Mouse (Mus musculus) frontal cortex, postnatal 10 days (tissue): Measurements from ENCODE around the gene Dvl2.
"Not testable (repeated sequence)": the region's sequence is repeated elsewhere in the genome, so short reads cannot be mapped to it uniquely, and the experiment has no call there.

Experiments
- DNase-seq, 2 experiments: peaks; one replicate each; pipeline ENCODE4 v3.0.0; 2022; ENCODE audit warnings: low spot score in 2 of 2, mixed read lengths in 1 of 2

Dvl2 gene

GRCm38 (mm10) chr11:70000396-70000898, at the start of gene Dvl2:
Gene Dvl2, plus strand, starts transcription at chr11:70000595.
- DNase-seq, result peak; percentile 88 to 89

GRCm38 (mm10) chr11:69950807-69951459, 49.5 kb upstream of the Dvl2 start:
- DNase-seq, result no peak

DNA sequence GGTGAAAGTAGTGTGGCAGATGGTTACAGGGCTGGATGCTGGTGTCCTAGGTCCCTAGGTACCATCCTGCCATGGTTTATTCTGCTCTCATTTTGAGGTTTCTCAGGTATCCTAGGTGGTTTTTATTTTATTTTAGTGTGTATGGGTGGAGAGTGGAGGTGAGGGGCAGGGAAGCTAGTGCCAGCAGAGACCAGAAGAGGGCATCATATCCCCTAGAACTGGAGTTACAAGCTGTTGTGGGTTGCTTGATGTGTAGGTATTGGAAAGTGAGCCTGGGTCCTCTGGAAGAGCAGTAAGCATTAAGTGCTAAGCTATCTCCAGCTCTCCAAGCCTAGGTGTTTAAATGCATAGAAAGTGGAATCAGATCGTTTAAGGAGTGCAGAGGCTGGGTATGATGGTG, 48.1 kb upstream of the Dvl2 start:
- no peak for DNase-seq

DNA sequence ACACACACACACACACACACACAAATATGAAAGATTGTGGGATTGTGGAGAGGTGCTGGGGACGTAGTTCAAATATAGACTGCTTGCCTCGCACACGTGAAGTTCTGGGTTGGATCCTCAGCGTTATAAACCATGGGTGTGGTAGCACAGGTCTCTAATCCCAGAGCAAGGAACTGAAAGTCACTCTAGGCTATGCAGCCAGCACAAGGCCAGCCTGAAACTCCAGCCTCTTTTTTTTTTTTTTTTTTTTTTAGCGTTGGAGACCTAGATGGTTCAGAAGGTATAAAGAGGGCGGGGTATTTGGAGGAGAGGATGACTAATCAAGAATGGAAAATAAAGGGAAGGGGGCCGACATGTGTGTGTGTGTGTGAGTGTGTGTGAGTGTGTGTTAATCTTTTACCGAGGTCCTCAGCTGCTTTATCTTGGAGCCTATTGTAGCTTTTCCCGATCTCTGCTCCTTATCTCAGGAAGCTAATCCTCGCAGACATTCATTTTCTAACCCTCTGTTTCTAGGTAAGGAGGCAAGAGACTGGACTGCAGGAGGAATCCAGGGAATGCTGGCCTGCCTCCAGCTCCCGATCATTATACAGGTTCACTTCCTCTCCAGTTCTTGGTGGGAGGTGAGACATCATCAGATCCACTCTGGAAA, 47.0 kb upstream of the Dvl2 start:
- DNase-seq, result no peak

GRCm38 (mm10) chr11:69955618-69956017, 44.8 kb upstream of the Dvl2 start:
- DNase-seq, result not testable (repeated sequence)

DNA sequence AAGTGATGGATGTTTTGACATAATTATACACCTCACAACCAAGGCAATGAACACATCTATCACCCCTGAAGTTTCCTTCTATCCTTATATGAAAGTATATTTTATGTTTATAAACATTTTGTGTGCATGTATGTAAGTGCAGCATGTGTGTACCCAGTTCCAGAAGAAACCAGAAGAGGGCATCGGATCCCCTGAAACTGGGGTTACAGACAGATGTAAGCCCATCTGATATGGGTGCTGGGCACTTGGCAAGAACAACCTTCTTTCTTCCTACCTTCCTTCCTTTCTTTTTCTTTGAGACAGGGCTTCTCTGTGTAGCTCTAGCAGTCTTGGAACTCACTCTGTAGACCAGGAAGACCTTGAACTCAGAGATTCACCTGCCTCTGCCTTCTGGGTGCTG, 44.2 kb upstream of the Dvl2 start:
- no peak for DNase-seq

DNA sequence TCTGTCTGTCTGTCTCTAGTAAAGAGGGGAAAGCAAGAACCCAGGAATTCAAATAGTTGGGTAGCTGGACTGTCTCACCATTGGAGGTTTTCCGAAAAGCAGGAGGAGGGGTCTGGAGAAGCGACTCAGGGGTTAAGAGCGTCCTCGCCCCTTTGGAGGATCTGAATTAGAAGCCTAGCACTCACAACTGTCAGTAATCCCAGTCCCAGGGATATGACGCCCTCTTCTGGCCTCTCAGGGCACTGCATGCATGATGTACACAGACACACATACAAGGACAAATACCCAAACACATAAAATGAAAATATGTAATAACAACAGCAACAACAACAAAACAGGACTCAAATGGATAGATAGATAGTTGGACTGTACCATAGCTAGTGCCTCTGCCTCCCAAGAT, 39.8 kb upstream of the Dvl2 start:
- DNase-seq, result no peak

DNA sequence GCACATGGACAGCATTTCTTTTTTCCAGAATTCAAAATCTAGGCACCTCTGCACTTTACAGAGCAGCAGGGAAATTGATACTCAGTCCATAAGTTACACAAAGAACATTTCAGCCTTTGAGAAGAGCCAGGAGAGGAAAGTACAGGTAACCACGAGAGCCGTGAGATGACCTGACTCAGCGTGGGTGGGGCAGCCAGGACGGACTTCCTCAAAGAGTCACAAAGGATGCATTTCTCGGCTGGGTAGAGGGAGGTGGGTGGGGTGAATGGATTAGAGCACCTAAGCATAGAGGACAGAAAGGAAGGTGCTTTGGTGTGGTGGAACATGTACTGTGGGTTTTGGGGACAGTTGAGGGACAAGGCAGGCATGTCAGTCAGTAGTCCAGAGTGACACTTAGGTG, 38.6 kb upstream of the Dvl2 start:
- DNase-seq, result no peak

DNA sequence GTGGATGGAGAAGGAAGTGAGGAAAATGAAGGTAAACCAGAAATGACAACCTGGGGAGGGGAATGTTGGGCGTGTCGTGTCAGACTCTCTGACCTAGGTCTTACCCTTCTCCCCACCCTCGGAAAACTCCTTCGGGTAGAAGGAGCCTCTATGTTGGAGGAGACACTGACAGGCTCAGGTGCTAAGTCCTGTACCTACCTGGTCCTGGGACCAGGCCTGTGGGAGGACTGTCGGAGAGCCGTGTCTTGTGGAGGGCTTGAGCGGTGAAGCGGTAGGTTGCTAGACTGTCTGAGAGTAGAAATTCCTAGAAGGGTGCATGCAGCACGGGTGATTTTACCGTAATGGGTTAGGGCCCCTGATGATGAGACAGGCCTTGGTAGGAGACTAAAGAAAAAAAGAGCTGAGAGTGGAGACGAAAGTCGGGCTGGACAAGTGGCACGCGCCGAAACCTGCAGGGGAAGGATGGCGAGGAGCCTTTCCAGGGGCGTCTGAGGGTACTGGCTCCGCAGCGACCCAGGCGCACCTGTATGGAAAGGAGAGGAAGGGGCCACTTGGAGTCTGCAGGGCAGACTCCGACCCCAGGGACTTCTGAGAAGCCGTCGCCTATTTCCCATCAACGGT, 35.6 kb upstream of the Dvl2 start, which contains the start of gene Cldn7:
Gene Cldn7, plus strand, starts transcription at position 130 of the 621 bp plus-strand sequence.
- DNase-seq, result no peak

- no peak for DNase-seq
Observed at GRCm38 (mm10) chr11:69965271-69966005, 35.0 kb upstream of the Dvl2 start.

- DNase-seq, result no peak
Observed at GRCm38 (mm10) chr11:69966006-69966859, 34.2 kb upstream of the Dvl2 start.

GRCm38 (mm10) chr11:69966860-69967517, 33.4 kb upstream of the Dvl2 start:
- DNase-seq, result no peak

GRCm38 (mm10) chr11:69968793-69969192, 31.6 kb upstream of the Dvl2 start:
- no peak for DNase-seq

- no peak for DNase-seq
Observed at GRCm38 (mm10) chr11:69970222-69970621, 30.2 kb upstream of the Dvl2 start.

DNA sequence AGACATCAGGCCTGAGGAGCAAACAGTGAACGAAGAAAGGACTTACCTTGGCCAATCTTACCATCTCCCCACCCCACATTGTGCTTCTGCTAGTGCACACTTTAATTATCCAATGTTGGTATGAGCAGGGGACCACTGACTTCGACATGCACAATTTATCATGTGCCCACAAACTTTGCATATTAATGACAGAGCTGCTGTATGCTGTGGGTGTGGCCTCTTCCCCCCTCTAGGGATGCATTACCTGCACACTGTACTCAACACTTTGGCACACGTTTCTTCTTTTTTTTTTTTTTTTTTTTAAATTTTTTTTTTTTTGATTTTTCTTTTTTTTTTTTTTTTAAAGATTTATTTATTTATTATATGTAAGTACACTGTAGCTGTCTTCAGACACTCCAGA, 29.6 kb upstream of the Dvl2 start:
- DNase-seq, result no peak

- no peak for DNase-seq
Observed at GRCm38 (mm10) chr11:69974907-69975306, 25.5 kb upstream of the Dvl2 start.

DNA sequence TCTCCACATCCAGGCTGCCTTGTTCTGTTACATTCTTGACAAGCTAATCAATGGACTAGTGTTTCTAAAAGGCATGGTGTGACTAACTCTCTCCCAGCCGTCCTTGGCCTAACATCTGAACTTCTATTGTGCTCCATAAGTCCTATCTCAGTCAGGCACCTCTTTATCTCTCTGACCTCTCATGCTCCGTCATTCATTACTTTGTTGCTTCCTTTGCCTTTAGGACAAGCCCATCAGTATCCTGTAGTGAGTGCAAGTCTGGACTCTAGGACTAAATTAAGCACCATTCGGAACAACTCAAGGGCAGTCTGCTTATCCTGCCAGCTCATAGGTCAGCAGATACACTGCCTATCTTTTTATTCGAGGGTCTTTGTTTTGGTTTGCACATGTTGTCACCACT, 24.1 kb upstream of the Dvl2 start:
- DNase-seq, result no peak

- DNase-seq, result no peak
Observed at GRCm38 (mm10) chr11:69979827-69980195, 20.6 kb upstream of the Dvl2 start.

DNA sequence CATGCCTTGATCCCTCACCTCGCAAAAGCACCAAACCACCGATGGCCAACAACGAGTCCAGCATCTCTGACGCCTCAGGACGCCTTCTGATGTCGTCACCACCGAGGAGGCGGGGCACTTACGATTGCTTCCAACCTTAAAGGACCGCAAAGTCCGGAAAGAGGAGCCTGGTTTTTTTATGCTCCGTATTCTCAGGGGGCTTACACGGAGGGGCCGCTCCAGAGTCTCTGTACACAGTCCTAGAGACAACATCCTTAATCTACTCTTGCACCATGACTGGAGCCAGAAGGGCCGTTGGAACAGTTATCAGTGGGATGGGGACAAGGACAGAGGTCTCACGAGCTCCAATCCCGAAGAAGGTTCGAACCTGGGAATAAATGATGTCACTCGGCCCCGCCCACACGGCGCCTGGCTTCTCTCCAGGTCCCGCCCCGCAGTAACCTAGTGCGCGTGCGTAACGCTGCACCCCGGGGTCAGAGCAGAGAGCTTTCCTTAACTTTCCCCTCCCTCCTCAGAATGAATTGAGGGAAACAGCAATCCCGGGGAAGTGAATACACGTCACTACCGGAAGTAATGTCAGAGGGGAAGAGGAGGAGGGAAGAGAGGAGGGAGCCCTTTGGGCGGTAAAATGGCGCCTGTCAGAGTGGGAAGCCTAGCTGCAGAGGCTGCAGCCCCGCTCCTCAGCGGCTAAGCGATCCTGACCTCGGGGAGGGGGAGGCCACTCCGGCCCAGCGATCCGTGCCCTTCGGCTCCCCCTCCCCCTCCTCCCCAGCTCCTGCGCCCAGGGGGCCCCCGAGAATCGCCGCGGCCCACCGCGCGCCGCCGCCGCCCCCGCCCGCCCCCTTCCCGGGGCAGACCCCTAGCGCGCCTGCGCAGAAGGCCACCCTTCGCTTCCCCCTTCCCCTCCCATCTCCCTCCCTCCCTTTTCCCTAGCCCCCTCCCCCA, 19.9 kb upstream of the Dvl2 start:
- peak; percentile 98 for DNase-seq
